Mouse (Mus musculus) ES-Bruce4 (cell line): ENCODE measurements at regions not wholly inside any gene's neighbourhood (a gene's known extent, or its start where the extent isn't known, plus 50 kb on each side); places are given as distances from the start of the nearest gene placed in this dataset.

Experiments used
- CTCF ChIP-seq: IDR thresholded peaks from one replicate; pipeline ENCODE4 v1.8.1; 2011; ENCODE audit warnings: low read depth, low read length
- POLR2A ChIP-seq: IDR thresholded peaks from one replicate; pipeline ENCODE4 v1.8.1; 2011; ENCODE audit warnings: low read length; ENCODE audit not compliant: insufficient read depth

DNA sequence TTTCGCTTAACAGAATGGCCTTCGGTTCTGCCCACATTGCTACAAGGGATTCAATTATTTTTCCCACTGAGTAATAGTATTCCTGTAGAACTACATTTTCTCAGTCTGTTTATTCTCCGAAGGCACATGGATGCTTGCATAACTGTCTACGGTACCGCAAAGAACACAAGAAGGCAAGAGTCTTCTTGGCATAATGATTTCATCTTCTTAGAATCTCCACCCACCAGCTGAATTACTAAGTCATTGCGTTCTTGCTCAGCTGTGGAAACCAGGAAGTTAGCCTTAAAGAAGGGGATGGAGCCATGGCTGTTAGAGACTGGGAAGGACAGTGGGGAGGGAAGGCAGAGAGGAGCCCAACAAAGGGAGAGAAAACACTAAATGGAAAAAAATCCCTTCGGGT, 116.4 kb upstream of the Kit start:
- TF ChIP-seq POLR2A: no peak
- no peak for TF ChIP-seq CTCF
